Mouse (Mus musculus): Measurements from ENCODE around the gene Eno4. TPM values are rescaled to one million over a fixed set of nuclear protein-coding genes. Genes with fewer than 3 reads are reported as not detected.

Eno4 gene
- polyA plus RNA-seq, 1 experiment from 2014 or later: 2.1 TPM

- peak overlapping the region; percentile 41 for H3K4me3 ChIP-seq (ENCODE audit: low read length)
- H3K36me3 ChIP-seq (ENCODE audit: control insufficient read depth, insufficient read depth, low read length): no peaks in the 10 kb centered on the region
- peaks cover 2% of the 10 kb centered on the region for H3K4me1 ChIP-seq (ENCODE audit: control insufficient read depth, insufficient read depth, low read depth, low read length)
- peaks cover 7% of the 10 kb centered on the region; the same call in 1 of the 2 replicates for H3K27me3 ChIP-seq (replicated peaks; ENCODE audit: control insufficient read depth, insufficient read depth, low read length)
- peak overlapping the region; percentile 55 for H3K9ac ChIP-seq (ENCODE audit: low read depth, low read length)
- 11% methylated on average over 9 of the region's 9 CpGs for WGBS
- ATAC-seq: peak; percentile 70
- peak overlapping the region; percentile 66 for H3K4me2 ChIP-seq (ENCODE audit: low read length)
- no peaks in the 10 kb centered on the region for H3K9me3 ChIP-seq (ENCODE audit: control insufficient read depth, low read length)
- no peak overlapping the region for H3K27ac ChIP-seq (ENCODE audit: low read depth, low read length)
Observed at GRCm38 (mm10) chr19:58911386-58911785, 31.8 kb upstream of the Eno4 start.

DNA sequence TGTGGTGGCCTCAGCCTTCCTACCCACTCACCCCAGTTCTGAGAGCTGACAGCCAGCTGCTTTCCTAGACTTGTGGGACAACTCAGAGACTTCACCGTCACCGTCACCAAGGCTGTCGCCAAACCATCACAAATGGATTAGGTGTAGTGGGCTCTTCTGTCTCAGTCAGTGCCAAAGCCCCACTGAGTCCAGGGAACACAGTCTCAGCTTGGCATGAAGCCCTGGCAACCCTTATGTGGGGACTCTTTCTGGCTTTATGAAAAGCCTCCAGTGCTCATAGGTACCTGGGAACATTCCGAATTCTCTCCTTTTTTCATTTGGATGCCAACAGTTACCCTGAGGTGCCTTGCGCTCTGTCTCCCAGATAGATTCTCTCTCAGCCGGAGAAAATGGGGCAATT, 29.9 kb upstream of the Eno4 start:
- peaks cover 6% of the 10 kb centered on the region; the same call in 1 of the 2 replicates for H3K27me3 ChIP-seq (replicated peaks; ENCODE audit: control insufficient read depth, insufficient read depth, low read length)
- no peak overlapping the region for H3K4me2 ChIP-seq (ENCODE audit: low read length)
- no peaks in the 10 kb centered on the region for H3K36me3 ChIP-seq (ENCODE audit: control insufficient read depth, insufficient read depth, low read length)
- ATAC-seq: no peak
- H3K4me3 ChIP-seq (ENCODE audit: low read length): no peak overlapping the region
- H3K9ac ChIP-seq (ENCODE audit: low read depth, low read length): no peak overlapping the region
- peaks cover 2% of the 10 kb centered on the region for H3K4me1 ChIP-seq (ENCODE audit: control insufficient read depth, insufficient read depth, low read depth, low read length)
- 73% methylated on average over 6 of the region's 6 CpGs for WGBS
- H3K9me3 ChIP-seq (ENCODE audit: control insufficient read depth, low read length): no peaks in the 10 kb centered on the region
- H3K27ac ChIP-seq (ENCODE audit: low read depth, low read length): no peak overlapping the region

DNA sequence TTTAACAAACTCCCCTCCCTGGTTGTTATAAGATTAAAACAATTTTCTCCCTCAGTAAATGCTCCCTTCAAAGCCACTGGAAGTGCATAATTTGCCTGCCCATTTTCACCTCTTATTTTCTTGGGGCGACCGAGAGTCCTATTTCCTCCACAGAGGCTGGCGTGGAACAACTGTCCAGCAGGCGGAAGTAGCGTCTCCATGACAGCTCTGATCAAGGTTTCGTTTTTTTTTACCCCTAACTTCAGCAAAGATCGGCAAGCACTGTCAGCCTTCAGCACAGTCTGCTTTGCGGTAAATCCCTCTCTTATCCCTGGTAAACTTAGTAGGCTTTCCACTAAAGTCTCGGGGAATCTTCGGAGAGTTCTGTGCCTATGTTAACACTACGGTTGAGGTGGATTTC, 24.6 kb upstream of the Eno4 start:
- WGBS: 16% methylated on average over 11 of the region's 11 CpGs
- Histone ChIP-seq H3K4me2 (ENCODE audit: low read length) (peak overlapping the region; percentile 42), H3K4me1 (ENCODE audit: control insufficient read depth, insufficient read depth, low read depth, low read length) (peaks cover 5% of the 10 kb centered on the region), H3K27me3 (replicated peaks; ENCODE audit: control insufficient read depth, insufficient read depth, low read length) (peaks cover 2% of the 10 kb centered on the region), H3K36me3 (ENCODE audit: control insufficient read depth, insufficient read depth, low read length) (no peaks in the 10 kb centered on the region), H3K4me3 (ENCODE audit: low read length) (peak overlapping the region; percentile 3; the same call in 1 of the 2 replicates), H3K27ac (ENCODE audit: low read depth, low read length) (no peak overlapping the region), H3K9me3 (ENCODE audit: control insufficient read depth, low read length) (no peaks in the 10 kb centered on the region), H3K9ac (ENCODE audit: low read depth, low read length) (no peak overlapping the region)
- no peak for ATAC-seq

- Histone ChIP-seq H3K9me3 (ENCODE audit: control insufficient read depth, low read length) (no peaks in the 10 kb centered on the region), H3K27ac (ENCODE audit: low read depth, low read length) (no peak overlapping the region), H3K4me3 (ENCODE audit: low read length) (no peak overlapping the region; the same call in 1 of the 2 replicates), H3K4me2 (ENCODE audit: low read length) (no peak overlapping the region; the same call in 1 of the 2 replicates), H3K36me3 (ENCODE audit: control insufficient read depth, insufficient read depth, low read length) (no peaks in the 10 kb centered on the region), H3K27me3 (replicated peaks; ENCODE audit: control insufficient read depth, insufficient read depth, low read length) (peaks cover 2% of the 10 kb centered on the region), H3K4me1 (ENCODE audit: control insufficient read depth, insufficient read depth, low read depth, low read length) (peaks cover 5% of the 10 kb centered on the region), H3K9ac (ENCODE audit: low read depth, low read length) (no peak overlapping the region)
- ATAC-seq: no peak
- WGBS: 17% methylated on average over 7 of the region's 7 CpGs
Observed at GRCm38 (mm10) chr19:58919148-58919547, 24.1 kb upstream of the Eno4 start.

- Histone ChIP-seq H3K27me3 (replicated peaks; ENCODE audit: control insufficient read depth, insufficient read depth, low read length) (peaks cover 48% of the 10 kb centered on the region), H3K4me2 (ENCODE audit: low read length) (peak overlapping the region; percentile 31; the same call in 1 of the 2 replicates), H3K27ac (ENCODE audit: low read depth, low read length) (no peak overlapping the region), H3K9me3 (ENCODE audit: control insufficient read depth, low read length) (no peaks in the 10 kb centered on the region), H3K36me3 (ENCODE audit: control insufficient read depth, insufficient read depth, low read length) (no peaks in the 10 kb centered on the region), H3K4me1 (ENCODE audit: control insufficient read depth, insufficient read depth, low read depth, low read length) (peaks cover 8% of the 10 kb centered on the region), H3K4me3 (ENCODE audit: low read length) (no peak overlapping the region), H3K9ac (ENCODE audit: low read depth, low read length) (no peak overlapping the region)
- WGBS: 16% methylated on average over 16 of the region's 16 CpGs
- peak; percentile 64 for ATAC-seq
Observed at GRCm38 (mm10) chr19:58931081-58931800, 12.0 kb upstream of the Eno4 start.

DNA sequence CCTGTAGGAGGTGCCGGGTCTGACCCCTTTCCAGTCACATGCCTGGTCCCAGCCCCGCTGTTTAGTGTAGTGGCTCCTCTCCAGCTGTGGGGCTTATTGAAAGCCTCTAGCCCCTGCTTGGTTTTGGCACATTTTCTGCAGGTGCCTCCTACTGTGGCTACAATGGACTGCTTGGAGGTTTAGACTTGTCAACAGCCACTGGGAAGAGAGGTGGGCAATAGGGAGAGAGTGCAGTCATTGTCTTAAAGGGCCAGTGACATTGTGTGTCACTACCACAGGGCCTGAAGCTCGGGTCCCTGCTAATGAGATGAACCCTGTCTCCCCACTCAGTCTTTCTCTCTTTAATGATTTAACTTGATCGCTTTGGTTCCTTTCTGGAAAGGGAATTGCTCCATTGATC, 10.2 kb upstream of the Eno4 start:
- H3K9ac ChIP-seq (ENCODE audit: low read depth, low read length): no peak overlapping the region
- no peaks in the 10 kb centered on the region for H3K36me3 ChIP-seq (ENCODE audit: control insufficient read depth, insufficient read depth, low read length)
- H3K27ac ChIP-seq (ENCODE audit: low read depth, low read length): no peak overlapping the region
- no peak overlapping the region for H3K4me3 ChIP-seq (ENCODE audit: low read length)
- H3K9me3 ChIP-seq (ENCODE audit: control insufficient read depth, low read length): no peaks in the 10 kb centered on the region
- H3K4me2 ChIP-seq (ENCODE audit: low read length): no peak overlapping the region
- peaks cover 8% of the 10 kb centered on the region for H3K4me1 ChIP-seq (ENCODE audit: control insufficient read depth, insufficient read depth, low read depth, low read length)
- peaks cover 45% of the 10 kb centered on the region for H3K27me3 ChIP-seq (replicated peaks; ENCODE audit: control insufficient read depth, insufficient read depth, low read length)
- ATAC-seq: no peak
- WGBS: 10% methylated on average over 4 of the region's 4 CpGs

GRCm38 (mm10) chr19:58945959-58946358, 2.7 kb downstream of the Eno4 start:
- Histone ChIP-seq H3K27ac (ENCODE audit: low read depth, low read length) (no peak overlapping the region), H3K9me3 (ENCODE audit: control insufficient read depth, low read length) (no peaks in the 10 kb centered on the region), H3K27me3 (replicated peaks; ENCODE audit: control insufficient read depth, insufficient read depth, low read length) (peaks cover 13% of the 10 kb centered on the region), H3K9ac (ENCODE audit: low read depth, low read length) (no peak overlapping the region), H3K4me1 (ENCODE audit: control insufficient read depth, insufficient read depth, low read depth, low read length) (peaks cover 11% of the 10 kb centered on the region), H3K4me2 (ENCODE audit: low read length) (no peak overlapping the region), H3K4me3 (ENCODE audit: low read length) (no peak overlapping the region), H3K36me3 (ENCODE audit: control insufficient read depth, insufficient read depth, low read length) (no peaks in the 10 kb centered on the region)
- no peak for ATAC-seq
- 91% methylated on average over 7 of the region's 7 CpGs for WGBS

GRCm38 (mm10) chr19:58951521-58951920, 8.3 kb downstream of the Eno4 start:
- no peak for ATAC-seq
- Histone ChIP-seq H3K4me3 (ENCODE audit: low read length) (no peak overlapping the region), H3K27ac (ENCODE audit: low read depth, low read length) (no peak overlapping the region), H3K27me3 (replicated peaks; ENCODE audit: control insufficient read depth, insufficient read depth, low read length) (peaks cover 28% of the 10 kb centered on the region), H3K4me2 (ENCODE audit: low read length) (no peak overlapping the region), H3K4me1 (ENCODE audit: control insufficient read depth, insufficient read depth, low read depth, low read length) (no peaks in the 10 kb centered on the region), H3K9ac (ENCODE audit: low read depth, low read length) (no peak overlapping the region), H3K9me3 (ENCODE audit: control insufficient read depth, low read length) (no peaks in the 10 kb centered on the region), H3K36me3 (ENCODE audit: control insufficient read depth, insufficient read depth, low read length) (no peaks in the 10 kb centered on the region)
- 84% methylated on average over 3 of the region's 3 CpGs for WGBS

- 74% methylated on average over 13 of the region's 13 CpGs for WGBS
- no peaks in the 10 kb centered on the region for H3K9me3 ChIP-seq (ENCODE audit: control insufficient read depth, low read length)
- peaks cover 25% of the 10 kb centered on the region for H3K27me3 ChIP-seq (replicated peaks; ENCODE audit: control insufficient read depth, insufficient read depth, low read length)
- H3K4me2 ChIP-seq (ENCODE audit: low read length): no peak overlapping the region
- H3K9ac ChIP-seq (ENCODE audit: low read depth, low read length): no peak overlapping the region
- no peak for ATAC-seq
- no peak overlapping the region for H3K4me3 ChIP-seq (ENCODE audit: low read length)
- H3K36me3 ChIP-seq (ENCODE audit: control insufficient read depth, insufficient read depth, low read length): no peaks in the 10 kb centered on the region
- no peak overlapping the region for H3K27ac ChIP-seq (ENCODE audit: low read depth, low read length)
- H3K4me1 ChIP-seq (ENCODE audit: control insufficient read depth, insufficient read depth, low read depth, low read length): no peaks in the 10 kb centered on the region
Observed at GRCm38 (mm10) chr19:58952236-58952635, 9.0 kb downstream of the Eno4 start.
